Mouse (Mus musculus) heart, embryonic 15.5 days (tissue): ENCODE measurements around the gene Pdgfb. TPM values are rescaled to one million over a fixed set of nuclear protein-coding genes. Genes with fewer than 3 reads are reported as not detected.

Experiments used
- ATAC-seq: fragments of 200-750 bp; cut with Nextera tagmentation; replicated peaks from 2 replicates; pipeline ENCODE4 v1.8.0; 2017; ENCODE audit warnings: low read depth, moderate TSS enrichment; ENCODE audit not compliant: insufficient number of reproducible peaks, insufficient read depth, low FRiP score
- H3K27ac ChIP-seq: fragments of 300-500 bp; sonication (generic); 2 replicates; pipeline ENCODE4 v1.5.1; 2015; ENCODE audit warnings: mild to moderate bottlenecking, inconsistent platforms
- H3K27me3 ChIP-seq: fragments of 300-500 bp; sonication (generic); 2 replicates; pipeline ENCODE4 v1.6.1; 2015; ENCODE audit warnings: inconsistent platforms
- H3K36me3 ChIP-seq: fragments of 300-500 bp; sonication (generic); 2 replicates; pipeline ENCODE4 v1.6.1; 2015; ENCODE audit warnings: mild to moderate bottlenecking, inconsistent platforms
- H3K4me1 ChIP-seq: fragments of 300-500 bp; sonication (generic); replicated peaks from 2 replicates; pipeline ENCODE4 v1.6.1; 2015; ENCODE audit warnings: inconsistent platforms
- H3K4me2 ChIP-seq: fragments of 300-500 bp; sonication (generic); 2 replicates; pipeline ENCODE4 v1.6.1; 2015; ENCODE audit warnings: inconsistent platforms, mild to moderate bottlenecking, moderate library complexity
- H3K4me3 ChIP-seq: fragments of 300-500 bp; sonication (generic); 2 replicates; pipeline ENCODE4 v1.5.1; 2015; ENCODE audit warnings: mild to moderate bottlenecking, inconsistent platforms
- H3K9ac ChIP-seq: fragments of 300-500 bp; sonication (generic); 2 replicates; pipeline ENCODE4 v1.6.1; 2015; ENCODE audit warnings: mild to moderate bottlenecking, inconsistent platforms
- H3K9me3 ChIP-seq: fragments of 300-500 bp; sonication (generic); replicated peaks from 2 replicates; pipeline ENCODE4 v1.6.1; 2016; ENCODE audit warnings: inconsistent platforms
- WGBS: fragments of 180-500 bp; shearing (Covaris S2); methylation state at CpG from one replicate; pipeline ENCODE4 v1.1.7; 2015; ENCODE audit warnings: mixed read lengths; 5-methylcytosine and 5-hydroxymethylcytosine counted together
- polyA plus RNA-seq: library from polyadenylated mRNA; unstranded; fragments of >200 nt; fragmentation: Nextera tagmentation; extraction: Ambion mirVana; gene quantifications from 2 replicates; pipeline ENCODE4 v1.2.1, GENCODE M21; 2015

The Pdgfb gene
- polyA plus RNA-seq, 1 experiment from 2014 or later, result 3.7 TPM

- 15% methylated on average over 7 of the region's 7 CpGs for WGBS
- no peak overlapping the region for H3K4me3 ChIP-seq
- H3K4me1 ChIP-seq, result peaks cover 46% of the 10 kb centered on the region
- no peak overlapping the region for H3K9ac ChIP-seq
- no peaks in the 10 kb centered on the region for H3K36me3 ChIP-seq
- H3K27me3 ChIP-seq, result peaks cover 15% of the 10 kb centered on the region
- H3K27ac ChIP-seq, result peak overlapping the region; percentile 78
- H3K9me3 ChIP-seq, result no peaks in the 10 kb centered on the region
- H3K4me2 ChIP-seq, result peak overlapping the region; percentile 34
- peak; percentile 71 for ATAC-seq
Observed at GRCm38 (mm10) chr15:80006156-80006555, 8.6 kb downstream of the Pdgfb start.

DNA sequence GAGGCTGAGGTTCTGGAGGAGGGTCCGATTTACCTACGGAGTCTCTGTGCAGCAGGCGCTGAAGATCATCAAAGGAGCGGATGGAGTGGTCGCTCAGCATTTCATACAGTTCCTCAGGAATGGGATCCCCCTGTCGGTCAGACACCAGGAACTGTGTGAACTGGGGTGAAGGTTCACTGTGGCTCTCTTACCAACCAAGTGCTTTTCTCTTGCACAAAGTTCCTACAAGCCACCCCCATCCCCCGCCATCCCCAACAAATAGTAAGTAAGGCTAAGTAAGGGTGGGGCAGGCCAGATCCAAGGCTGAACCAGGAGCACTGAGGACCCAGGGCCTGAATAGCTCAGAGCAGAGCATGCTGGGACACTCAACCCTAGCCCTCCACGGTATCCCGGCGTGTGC is 9.3 kb downstream of the Pdgfb start:
- Histone ChIP-seq H3K27ac (peak overlapping the region; percentile 78), H3K36me3 (no peaks in the 10 kb centered on the region), H3K9ac (no peak overlapping the region), H3K4me1 (peaks cover 52% of the 10 kb centered on the region), H3K9me3 (no peaks in the 10 kb centered on the region), H3K4me2 (peak overlapping the region; percentile 34), H3K4me3 (no peak overlapping the region), H3K27me3 (peaks cover 10% of the 10 kb centered on the region)
- ATAC-seq, result no peak
- 69% methylated on average over 10 of the region's 10 CpGs for WGBS

DNA sequence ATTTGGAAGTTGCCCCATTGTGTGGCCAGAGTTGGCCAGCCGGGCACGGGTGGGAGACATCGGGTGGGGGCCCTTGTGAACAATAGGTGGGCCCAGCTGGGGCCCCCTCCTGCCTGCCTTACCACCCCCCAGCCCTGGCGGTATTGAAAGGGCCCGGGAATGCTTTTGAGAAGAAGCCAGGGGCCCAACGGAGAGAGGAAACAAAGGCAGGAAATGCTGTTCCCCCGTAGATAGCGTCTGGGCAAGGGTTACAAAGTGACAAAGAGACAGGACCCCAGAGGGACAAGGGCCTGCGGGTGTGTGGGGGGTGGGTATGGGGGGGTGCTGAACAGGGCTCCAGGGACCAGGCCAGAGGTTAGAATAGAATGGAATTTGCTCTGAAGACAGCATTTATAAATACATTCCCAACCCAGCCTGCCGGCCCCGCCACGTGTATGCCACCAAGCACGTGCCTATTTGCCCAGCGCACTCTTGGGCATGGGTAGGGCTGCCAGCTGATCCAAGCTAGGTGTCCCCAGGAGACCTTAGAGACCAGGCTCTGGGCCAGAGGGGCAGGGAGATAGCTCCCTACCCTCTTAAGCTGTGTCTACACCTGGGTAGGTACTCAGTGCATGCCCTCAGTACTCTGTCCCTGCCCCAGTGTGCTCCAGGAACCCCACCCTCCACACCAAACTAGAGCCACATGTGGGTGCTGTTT is 10.0 kb downstream of the Pdgfb start:
- peak overlapping the region; percentile 34 for H3K4me2 ChIP-seq
- H3K9me3 ChIP-seq, result no peaks in the 10 kb centered on the region
- H3K4me3 ChIP-seq, result no peak overlapping the region
- H3K27me3 ChIP-seq, result peaks cover 9% of the 10 kb centered on the region
- H3K36me3 ChIP-seq, result no peaks in the 10 kb centered on the region
- peaks cover 52% of the 10 kb centered on the region for H3K4me1 ChIP-seq
- peak overlapping the region; percentile 78 for H3K27ac ChIP-seq
- H3K9ac ChIP-seq, result 0 out of 2 replicates have a peak overlapping the region, but pooled peaks have one; percentile 7
- peak; percentile 47 for ATAC-seq
- 25% methylated on average over 14 of the region's 14 CpGs for WGBS

DNA sequence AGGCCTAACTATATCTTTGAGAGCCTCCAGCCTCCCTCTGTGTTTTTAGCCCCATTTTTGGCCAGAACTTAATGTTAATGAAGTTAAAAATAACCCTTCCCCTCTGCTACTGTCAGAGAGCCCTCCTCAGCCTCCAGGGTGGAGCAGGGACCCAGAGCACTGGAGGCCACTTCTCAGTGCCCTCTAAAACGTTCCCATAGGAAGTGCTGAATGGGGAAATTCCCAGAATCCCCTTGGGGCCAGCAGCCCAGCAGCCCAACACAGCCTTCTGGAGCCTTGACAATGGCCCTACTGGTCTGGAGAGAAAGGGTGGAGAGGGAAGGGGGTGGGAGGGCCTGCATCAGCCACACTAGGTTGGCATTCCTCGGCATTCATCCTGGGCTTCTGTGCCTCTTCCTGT is 11.2 kb downstream of the Pdgfb start:
- H3K36me3 ChIP-seq, result no peaks in the 10 kb centered on the region
- H3K9ac ChIP-seq, result no peak overlapping the region
- H3K4me2 ChIP-seq, result no peak overlapping the region
- ATAC-seq, result no peak
- peaks cover 53% of the 10 kb centered on the region for H3K4me1 ChIP-seq
- peaks cover 5% of the 10 kb centered on the region; the same call in 1 of the 2 replicates for H3K27me3 ChIP-seq
- 36% methylated on average over 2 of the region's 2 CpGs for WGBS
- H3K4me3 ChIP-seq, result no peak overlapping the region
- H3K9me3 ChIP-seq, result no peaks in the 10 kb centered on the region
- peak overlapping the region; percentile 52 for H3K27ac ChIP-seq

DNA sequence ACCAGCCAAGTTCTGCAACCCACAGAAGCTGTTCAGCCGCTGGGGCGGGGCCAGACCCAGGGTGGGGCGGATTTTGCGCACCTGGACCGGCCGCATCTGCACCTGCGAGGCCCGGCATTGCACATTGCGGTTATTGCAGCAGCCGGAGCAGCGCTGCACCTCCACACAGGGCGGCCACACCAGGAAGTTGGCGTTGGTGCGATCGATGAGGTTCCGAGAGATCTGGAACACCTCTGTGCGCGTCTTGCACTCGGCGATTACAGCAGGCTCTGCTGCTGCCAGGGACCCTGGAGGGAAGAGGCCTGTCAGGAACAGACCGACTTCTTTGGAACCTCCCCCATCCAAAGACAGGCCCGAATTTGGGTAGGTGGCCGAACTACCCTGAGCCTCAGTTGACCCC is 13.2 kb downstream of the Pdgfb start:
- no peak overlapping the region for H3K27ac ChIP-seq
- H3K27me3 ChIP-seq, result no peaks in the 10 kb centered on the region; the same call in 1 of the 2 replicates
- H3K4me1 ChIP-seq, result peaks cover 53% of the 10 kb centered on the region
- no peak for ATAC-seq
- 92% methylated on average over 23 of the region's 23 CpGs for WGBS
- no peak overlapping the region for H3K4me3 ChIP-seq
- no peaks in the 10 kb centered on the region for H3K9me3 ChIP-seq
- no peak overlapping the region for H3K9ac ChIP-seq
- no peak overlapping the region for H3K4me2 ChIP-seq
- H3K36me3 ChIP-seq, result no peaks in the 10 kb centered on the region

GRCm38 (mm10) chr15:80000694-80001093 is 14.1 kb downstream of the Pdgfb start:
- no peak for ATAC-seq
- no peaks in the 10 kb centered on the region for H3K9me3 ChIP-seq
- H3K27ac ChIP-seq, result no peak overlapping the region
- H3K4me2 ChIP-seq, result no peak overlapping the region
- no peaks in the 10 kb centered on the region for H3K36me3 ChIP-seq
- H3K9ac ChIP-seq, result no peak overlapping the region
- peaks cover 45% of the 10 kb centered on the region for H3K4me1 ChIP-seq
- no peak overlapping the region for H3K4me3 ChIP-seq
- WGBS, result 30% methylated on average over 8 of the region's 8 CpGs
- peaks cover 3% of the 10 kb centered on the region; the same call in 1 of the 2 replicates for H3K27me3 ChIP-seq

GRCm38 (mm10) chr15:79997988-79998387 is 16.8 kb downstream of the Pdgfb start:
- H3K27ac ChIP-seq, result no peak overlapping the region
- peaks cover 3% of the 10 kb centered on the region; the same call in 1 of the 2 replicates for H3K27me3 ChIP-seq
- H3K9me3 ChIP-seq, result no peaks in the 10 kb centered on the region
- no peak overlapping the region for H3K4me3 ChIP-seq
- 41% methylated on average over 3 of the region's 3 CpGs for WGBS
- H3K4me1 ChIP-seq, result peaks cover 18% of the 10 kb centered on the region
- ATAC-seq, result no peak
- no peaks in the 10 kb centered on the region for H3K36me3 ChIP-seq
- no peak overlapping the region for H3K4me2 ChIP-seq
- H3K9ac ChIP-seq, result no peak overlapping the region

- peaks cover 17% of the 10 kb centered on the region for H3K4me1 ChIP-seq
- H3K36me3 ChIP-seq, result no peaks in the 10 kb centered on the region
- ATAC-seq, result no peak
- H3K9me3 ChIP-seq, result no peaks in the 10 kb centered on the region
- H3K4me2 ChIP-seq, result no peak overlapping the region
- no peak overlapping the region for H3K4me3 ChIP-seq
- no peak overlapping the region for H3K27ac ChIP-seq
- no peak overlapping the region for H3K9ac ChIP-seq
- H3K27me3 ChIP-seq, result peaks cover 3% of the 10 kb centered on the region; the same call in 1 of the 2 replicates
- 91% methylated on average over 11 of the region's 11 CpGs for WGBS
Observed at GRCm38 (mm10) chr15:79996781-79997180, 18.0 kb downstream of the Pdgfb start.

DNA sequence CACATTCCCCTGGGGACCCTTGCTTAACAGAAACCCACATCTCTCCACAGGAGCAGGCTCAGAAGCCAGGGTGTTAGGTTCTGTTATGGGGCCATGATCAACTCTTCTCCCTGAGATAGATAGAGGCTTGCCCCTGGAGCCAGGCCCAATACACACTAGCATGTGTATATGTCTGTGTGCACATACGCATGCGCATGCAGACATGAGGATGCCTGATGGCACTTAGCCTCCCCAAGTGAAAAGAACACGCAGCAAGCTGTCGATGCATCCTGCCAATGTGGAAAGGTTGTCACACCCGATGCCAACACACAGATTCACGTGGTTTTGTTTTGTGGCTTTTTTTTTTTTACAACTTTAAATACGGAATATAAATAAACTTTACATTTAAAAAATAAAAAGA is 19.2 kb downstream of the Pdgfb start:
- peaks cover 3% of the 10 kb centered on the region; the same call in 1 of the 2 replicates for H3K27me3 ChIP-seq
- no peak overlapping the region for H3K9ac ChIP-seq
- WGBS, result 92% methylated on average over 7 of the region's 7 CpGs
- no peaks in the 10 kb centered on the region for H3K36me3 ChIP-seq
- H3K4me2 ChIP-seq, result no peak overlapping the region
- no peak overlapping the region for H3K4me3 ChIP-seq
- no peak for ATAC-seq
- H3K27ac ChIP-seq, result no peak overlapping the region
- no peaks in the 10 kb centered on the region for H3K9me3 ChIP-seq
- H3K4me1 ChIP-seq, result peaks cover 11% of the 10 kb centered on the region

GRCm38 (mm10) chr15:79994566-79994965 is 20.2 kb downstream of the Pdgfb start:
- no peaks in the 10 kb centered on the region for H3K9me3 ChIP-seq
- no peak overlapping the region for H3K27ac ChIP-seq
- H3K4me3 ChIP-seq, result no peak overlapping the region
- H3K4me2 ChIP-seq, result no peak overlapping the region
- WGBS, result 80% methylated on average over 4 of the region's 4 CpGs
- H3K36me3 ChIP-seq, result no peaks in the 10 kb centered on the region
- H3K27me3 ChIP-seq, result peaks cover 3% of the 10 kb centered on the region; the same call in 1 of the 2 replicates
- 0 out of 2 replicates have a peak, but pooled peaks cover 7% of the 10 kb centered on the region for H3K4me1 ChIP-seq
- ATAC-seq, result no peak
- no peak overlapping the region for H3K9ac ChIP-seq

DNA sequence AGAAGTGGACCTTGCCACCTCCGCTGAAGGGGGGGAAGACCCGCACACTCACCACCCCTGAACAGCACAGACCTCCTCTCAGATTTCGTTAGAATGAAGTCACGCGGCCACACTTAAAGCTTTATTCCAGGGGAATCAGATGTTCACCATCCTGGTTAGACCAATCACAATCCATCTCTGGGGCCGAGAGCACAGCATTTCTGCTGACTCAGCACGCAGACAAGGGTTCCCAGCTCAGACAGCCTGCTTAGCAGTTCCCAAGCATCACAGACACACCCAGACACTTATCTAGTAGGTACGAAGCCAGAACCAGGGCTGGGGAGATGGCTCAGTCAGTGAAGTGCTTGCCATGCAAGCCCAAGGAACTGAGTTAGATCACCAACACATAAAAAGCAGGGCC is 28.6 kb downstream of the Pdgfb start:
- Histone ChIP-seq H3K36me3 (no peaks in the 10 kb centered on the region), H3K4me3 (no peak overlapping the region), H3K9ac (no peak overlapping the region), H3K4me1 (no peaks in the 10 kb centered on the region), H3K27ac (no peak overlapping the region), H3K27me3 (no peaks in the 10 kb centered on the region; the same call in 1 of the 2 replicates), H3K4me2 (no peak overlapping the region), H3K9me3 (no peaks in the 10 kb centered on the region)
- ATAC-seq, result no peak
- WGBS, result 70% methylated on average over 8 of the region's 8 CpGs

DNA sequence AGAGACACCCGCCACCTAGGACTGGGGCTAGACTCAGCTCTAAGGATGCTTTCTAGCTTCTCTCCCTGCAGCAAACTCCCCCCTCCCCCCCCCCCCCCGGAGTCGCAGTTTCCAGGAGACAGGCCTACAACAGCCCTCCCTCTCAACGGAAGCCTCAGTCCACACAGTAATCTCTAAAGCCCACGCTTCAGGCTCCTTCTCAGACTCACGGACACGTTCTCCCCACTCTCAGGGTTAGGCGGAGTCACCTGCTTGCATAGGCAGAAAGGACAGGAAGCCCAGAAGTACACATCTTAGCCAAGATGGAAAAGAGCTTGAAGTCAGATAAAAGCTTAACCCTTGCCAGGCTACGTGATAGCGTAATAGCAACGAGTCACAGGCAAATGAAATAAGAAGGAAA is 29.3 kb downstream of the Pdgfb start:
- no peaks in the 10 kb centered on the region for H3K36me3 ChIP-seq
- 44% methylated on average over 11 of the region's 11 CpGs for WGBS
- H3K4me3 ChIP-seq, result no peak overlapping the region
- 0 out of 2 replicates have a peak, but pooled peaks cover 5% of the 10 kb centered on the region for H3K4me1 ChIP-seq
- H3K27me3 ChIP-seq, result no peaks in the 10 kb centered on the region
- H3K9me3 ChIP-seq, result no peaks in the 10 kb centered on the region
- no peak for ATAC-seq
- no peak overlapping the region for H3K27ac ChIP-seq
- no peak overlapping the region for H3K4me2 ChIP-seq
- no peak overlapping the region for H3K9ac ChIP-seq
